Mouse (Mus musculus) yolk sac, embryonic 10.5 days (tissue): ENCODE measurements at regions not wholly inside any gene's neighbourhood (a gene's known extent, or its start where the extent isn't known, plus 50 kb on each side); places are given as distances from the start of the nearest gene placed in this dataset.

Experiments used
- DNase-seq: peaks from one replicate; pipeline ENCODE4 v3.0.0-alpha.2; 2017; ENCODE audit warnings: low spot score

DNA sequence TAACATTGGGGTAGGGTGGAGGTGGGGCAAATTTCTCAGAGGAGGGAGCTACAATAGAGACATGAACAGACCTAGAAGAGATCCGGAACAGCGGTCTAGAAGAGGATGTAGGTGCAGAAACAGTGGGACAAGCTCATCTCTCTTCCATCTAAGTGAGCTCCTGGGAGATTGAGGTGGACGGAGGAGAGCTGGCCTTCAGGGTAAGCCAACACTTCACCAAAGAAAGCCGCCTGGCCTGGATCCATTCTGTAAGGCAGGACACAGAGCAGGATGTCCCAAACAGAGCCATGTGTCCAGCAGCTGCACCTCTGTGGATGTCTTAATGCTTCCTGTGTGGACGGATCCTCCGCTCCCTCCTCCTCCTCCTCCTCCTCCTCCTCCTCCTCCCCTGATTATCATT, 173.0 kb downstream of the Rab11fip4 start:
- no peak for DNase-seq

DNA sequence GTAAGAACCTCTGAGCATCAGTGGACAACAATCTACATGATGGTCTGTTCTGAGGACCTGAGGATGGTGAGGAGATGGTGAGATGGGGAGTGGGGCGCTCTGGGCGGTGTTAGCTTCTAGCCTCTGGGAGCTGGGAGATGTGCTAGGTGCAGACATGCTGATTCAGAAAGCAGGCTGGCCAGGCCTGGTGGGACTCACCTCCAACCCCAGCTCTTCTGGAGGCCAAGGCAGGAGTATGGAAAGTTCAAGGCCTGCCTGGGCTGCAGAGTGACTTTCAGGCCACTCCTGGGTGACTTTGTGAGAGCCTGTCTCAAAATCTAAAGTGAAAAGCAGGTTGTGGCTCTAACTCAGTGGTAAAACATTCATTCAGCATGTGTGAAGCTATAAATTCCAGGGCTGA, 171.6 kb downstream of the Rab11fip4 start:
- DNase-seq = no peak

- DNase-seq = no peak
Measured at GRCm38 (mm10) chr11:79762027-79762426, 171.0 kb downstream of the Rab11fip4 start.

- DNase-seq = no peak
Measured at GRCm38 (mm10) chr11:79760533-79760932, 169.5 kb downstream of the Rab11fip4 start.

DNA sequence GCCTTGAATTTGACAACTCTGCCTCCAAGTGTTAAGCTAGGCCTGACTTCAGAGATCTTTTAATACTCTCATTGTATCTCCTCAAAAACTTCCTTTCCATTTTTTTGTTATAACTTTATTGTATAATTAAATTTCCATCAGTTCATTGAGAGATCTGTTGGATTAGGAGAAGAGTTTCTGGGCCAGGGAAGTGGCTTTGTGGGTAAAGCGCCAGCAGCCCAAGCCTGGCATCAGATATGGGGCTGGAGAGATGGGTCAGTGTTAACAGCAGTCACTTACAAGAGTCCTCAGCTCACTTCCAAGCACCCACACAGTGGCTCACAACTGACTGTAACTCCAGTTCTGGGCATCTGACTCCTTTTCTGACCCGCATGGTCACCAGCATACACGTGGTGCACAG, 167.3 kb downstream of the Rab11fip4 start:
- no peak for DNase-seq

- DNase-seq = no peak
Measured at GRCm38 (mm10) chr11:79757513-79758071, 166.6 kb downstream of the Rab11fip4 start.

- no peak for DNase-seq
Measured at GRCm38 (mm10) chr11:79756305-79756846, 165.4 kb downstream of the Rab11fip4 start.

DNA sequence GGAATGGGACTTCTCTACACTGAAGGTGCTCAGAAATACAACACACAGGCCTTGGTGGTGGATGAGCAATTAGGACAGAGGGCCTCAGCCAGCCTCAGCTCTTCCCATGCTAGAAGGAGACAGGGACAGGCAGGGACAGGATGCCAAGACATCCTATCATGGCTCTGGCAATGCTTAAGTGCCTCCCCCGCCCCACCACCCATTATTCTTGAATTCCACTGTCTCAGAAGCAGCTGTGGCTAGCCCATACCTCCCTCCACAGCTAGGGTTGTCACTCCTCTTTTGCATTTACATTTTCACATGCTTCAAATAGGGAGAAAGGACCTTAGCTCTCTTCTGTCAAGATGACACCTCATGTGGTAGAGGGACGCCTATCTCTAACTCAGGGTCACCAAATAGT, 162.5 kb downstream of the Rab11fip4 start:
- DNase-seq = no peak

DNA sequence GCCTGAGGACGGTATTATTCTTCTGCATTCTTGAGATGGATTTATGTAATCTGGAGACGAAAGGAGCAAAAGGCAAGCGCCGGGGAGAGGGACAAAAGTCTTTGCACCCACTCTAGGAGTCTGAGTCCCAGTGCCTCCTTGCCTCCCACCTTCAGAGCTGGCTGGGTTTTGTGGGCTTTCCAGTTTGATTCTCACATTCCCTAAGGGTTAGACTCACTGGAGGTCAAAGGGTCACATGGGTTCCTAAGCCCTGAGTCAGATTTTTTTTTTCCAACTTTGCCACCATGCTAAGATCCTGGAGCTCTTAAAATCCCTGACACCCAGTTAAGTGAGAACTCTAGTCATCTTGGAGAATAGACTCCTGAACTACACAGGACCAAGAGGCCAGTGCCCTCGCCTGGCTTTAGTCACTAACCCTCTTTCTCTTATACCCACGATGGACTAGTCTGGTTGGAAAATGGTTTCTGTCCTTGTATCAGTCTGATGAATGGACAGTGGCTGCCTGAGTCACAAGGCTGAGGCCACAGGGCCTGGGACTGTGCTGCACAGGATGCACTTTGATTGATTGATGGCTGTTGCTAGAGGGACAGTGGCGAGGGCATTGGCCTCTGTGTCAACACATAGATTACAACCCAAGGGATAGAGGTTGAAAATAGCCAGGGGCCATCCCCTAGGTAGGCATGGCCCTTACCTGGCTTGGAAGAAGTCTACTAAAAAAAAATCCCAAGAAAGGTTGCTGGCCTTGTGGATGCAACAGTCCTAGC, 161.9 kb downstream of the Rab11fip4 start:
- no peak for DNase-seq

DNA sequence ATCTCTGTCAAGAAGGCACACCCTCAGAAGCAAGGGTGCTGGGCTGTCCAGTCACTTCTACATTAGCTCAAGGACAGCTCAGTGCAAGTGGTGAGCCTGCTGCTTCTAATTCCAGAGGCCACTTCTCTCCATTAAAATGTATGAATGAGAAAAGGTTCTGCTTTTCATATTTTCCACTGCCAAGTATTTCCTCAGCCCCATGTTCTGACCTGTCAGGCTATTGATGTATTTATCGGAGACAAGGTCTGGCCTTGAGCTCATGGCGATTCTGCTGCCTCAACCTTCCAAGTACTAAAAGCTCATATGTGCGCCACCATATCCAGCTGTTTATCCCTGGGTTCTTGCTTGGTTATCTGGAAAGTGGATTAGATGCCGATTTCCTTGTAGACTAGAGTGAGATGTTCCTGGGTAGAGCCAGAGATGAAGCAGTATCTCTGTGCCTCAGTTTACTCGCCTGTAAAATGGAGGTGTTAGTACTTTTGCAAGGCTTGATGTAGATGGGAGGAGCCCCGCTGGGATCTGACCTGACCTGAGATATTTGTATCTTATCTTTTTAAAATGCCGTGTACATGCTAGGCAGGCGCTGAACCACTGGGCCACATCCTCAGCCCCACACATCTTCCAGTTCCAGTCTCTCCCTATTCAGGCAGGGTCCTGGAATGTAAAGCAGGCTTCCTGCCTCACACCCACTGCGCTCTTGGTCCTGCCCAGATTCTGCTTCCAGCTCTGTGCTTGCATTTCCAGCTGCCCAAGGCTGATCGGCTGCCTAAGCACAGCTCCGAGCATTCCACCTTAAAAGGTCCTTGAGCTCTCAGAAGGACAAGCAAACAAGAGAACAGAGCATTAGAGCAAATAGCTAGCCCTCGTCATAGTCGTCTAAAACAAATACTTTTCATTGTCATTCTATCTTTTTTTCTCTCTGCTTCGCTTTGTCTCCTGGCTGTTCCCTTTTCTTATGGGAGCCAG, 161.0 kb downstream of the Rab11fip4 start:
- DNase-seq = peak; percentile 49

DNA sequence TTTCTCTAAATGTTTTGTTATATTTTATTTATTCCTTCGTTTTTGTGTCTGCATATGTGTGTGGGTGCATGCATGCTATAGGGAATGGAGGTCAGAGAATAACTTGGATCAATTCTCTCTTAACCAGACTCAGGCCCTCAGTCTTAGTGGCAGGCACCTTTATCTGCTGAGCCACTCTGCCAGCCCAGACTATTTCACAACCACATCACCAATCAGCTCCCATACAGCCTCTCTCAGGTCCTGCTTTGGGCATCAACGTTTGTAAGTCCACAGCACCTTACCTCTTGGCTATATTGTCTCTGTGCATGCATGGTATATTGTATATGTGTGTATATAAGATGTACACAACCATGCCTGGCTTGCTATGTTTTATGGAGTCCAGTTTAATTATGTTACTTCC, 159.9 kb downstream of the Rab11fip4 start:
- DNase-seq = no peak

- no peak for DNase-seq
Measured at GRCm38 (mm10) chr11:79749755-79750434, 158.9 kb downstream of the Rab11fip4 start.

- DNase-seq = no peak
Measured at GRCm38 (mm10) chr11:79749141-79749540, 158.1 kb downstream of the Rab11fip4 start.

DNA sequence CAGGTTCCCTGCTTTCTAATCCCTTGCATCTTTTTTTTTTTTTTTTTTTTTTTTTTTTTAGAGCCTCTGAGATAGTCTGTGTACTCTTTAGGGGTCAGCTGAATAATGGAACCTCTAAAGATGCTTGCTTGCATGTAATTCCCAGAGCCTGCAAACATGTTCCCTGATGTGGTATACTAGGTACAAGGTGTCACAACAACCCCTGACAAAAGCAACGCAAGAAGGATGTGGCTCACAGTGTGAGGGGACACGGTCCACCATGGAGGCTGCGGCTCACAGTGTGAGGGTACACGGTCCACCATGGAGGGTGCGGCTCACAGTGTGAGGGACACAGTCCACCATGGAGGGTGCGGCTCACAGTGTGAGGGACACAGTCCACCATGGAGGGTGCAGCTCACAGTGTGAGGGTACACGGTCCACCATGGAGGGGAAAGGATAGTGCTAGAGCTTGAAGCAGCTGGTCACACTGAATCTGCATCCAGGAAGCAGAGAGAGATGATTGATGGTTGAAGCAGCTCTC, 157.7 kb downstream of the Rab11fip4 start:
- DNase-seq = no peak

- no peak for DNase-seq
Measured at GRCm38 (mm10) chr11:79747801-79748200, 156.8 kb downstream of the Rab11fip4 start.
